Comparison of ENCODE assay signal across 8 mouse cellular contexts in the genomic region with DNA sequence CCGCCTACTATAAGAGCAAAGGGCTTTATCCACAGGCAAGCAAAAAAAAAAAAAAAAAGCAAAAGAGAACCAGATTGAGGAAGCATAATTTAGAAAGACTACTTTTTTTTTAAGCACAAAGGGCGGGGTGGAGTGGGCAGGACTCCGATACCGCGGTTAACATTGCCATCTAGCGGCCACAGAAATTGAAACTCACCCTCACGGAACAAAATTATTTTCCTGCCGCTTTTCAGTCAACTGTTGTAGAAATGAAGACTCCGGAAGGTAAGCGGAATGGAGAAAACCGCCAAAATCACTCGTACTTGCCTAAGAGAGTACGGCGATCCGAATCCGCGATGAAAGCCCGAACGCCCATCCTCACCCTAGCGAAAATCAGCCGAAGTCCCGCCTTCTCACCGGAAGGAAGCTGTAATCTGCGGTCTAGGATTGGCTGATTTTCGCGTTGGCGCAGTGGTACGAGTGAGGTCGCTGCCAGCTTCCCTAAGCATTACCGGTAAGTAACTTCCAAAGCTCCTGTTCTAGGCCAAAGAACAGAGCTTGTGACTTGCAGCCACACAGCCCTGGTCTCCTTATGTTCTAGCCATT. TPM values are rescaled to one million over a fixed set of nuclear protein-coding genes. Genes with fewer than 3 reads are reported as not detected.
DNase-seq lines count a peak whose midpoint lies in the region; ATAC-seq lines count a peak whose summit lies in the region.

A gene (minus strand): TSS at position 389 of the 585 bp plus-strand sequence.

- no peak within 1 kb of the TSS for H3K27ac ChIP-seq in forebrain, embryonic 11.5 days (ENCODE audit: low read depth, low read length)
- peak within 1 kb of the TSS; percentile 67 for H3K27ac ChIP-seq in heart, embryonic 16.5 days (ENCODE audit: low read length)
- peak within 1 kb of the TSS; percentile 70 for H3K27ac ChIP-seq in liver, embryonic 15.5 days (replicated peaks)
- no peak within 1 kb of the TSS for H3K27ac ChIP-seq in neural tube, embryonic 12.5 days

- WGBS in forebrain, embryonic 11.5 days: 3% methylated on average over 30 of the region's 30 CpGs
- WGBS in heart, embryonic 16.5 days: 3% methylated on average over 30 of the region's 30 CpGs
- 3% methylated on average over 30 of the region's 30 CpGs for WGBS in liver, embryonic 15.5 days (ENCODE audit: insufficient replicate concordance)
- 3% methylated on average over 30 of the region's 30 CpGs for WGBS in neural tube, embryonic 12.5 days

- peak; percentile 94 for ATAC-seq in CD4-positive, CD25-positive, alpha-beta regulatory T cell, adult 4 months
- ATAC-seq in forebrain, embryonic 11.5 days (replicated peaks; ENCODE audit: low FRiP score): peak; percentile 96
- peak; percentile 96 for ATAC-seq in heart, embryonic 16.5 days (replicated peaks; ENCODE audit: extremely low read depth, insufficient read depth, low FRiP score)
- ATAC-seq in liver, embryonic 15.5 days (ENCODE audit: insufficient read depth): peak; percentile 96
- peak; percentile 97 for ATAC-seq in neural tube, embryonic 12.5 days (ENCODE audit: low FRiP score, low read depth)

- peak; percentile 59 for DNase-seq in c-Kit-positive CD71-negative TER-119-negative erythroid progenitor cells, embryonic 14.5 days (ENCODE audit: low read depth)
- peak; percentile 83 for DNase-seq in forebrain, embryonic 11.5 days (ENCODE audit: low spot score)
- DNase-seq in kidney, postnatal 36 days: peak; percentile 89 to 95
- DNase-seq in telencephalon, adult 2 months (ENCODE audit: low read depth, low spot score): peak; percentile 84

- no peaks in the 10 kb centered on the region for H3K36me3 ChIP-seq in forebrain, embryonic 11.5 days (ENCODE audit: control insufficient read depth, insufficient read depth, low read length)
- no peaks in the 10 kb centered on the region for H3K36me3 ChIP-seq in heart, embryonic 16.5 days (ENCODE audit: control insufficient read depth, insufficient read depth)
- H3K36me3 ChIP-seq in liver, embryonic 15.5 days (replicated peaks): no peaks in the 10 kb centered on the region
- no peaks in the 10 kb centered on the region for H3K36me3 ChIP-seq in neural tube, embryonic 12.5 days

- H3K9me3 ChIP-seq in forebrain, embryonic 11.5 days (ENCODE audit: control insufficient read depth, low read length): no peaks in the 10 kb centered on the region
- H3K9me3 ChIP-seq in heart, embryonic 16.5 days (replicated peaks; ENCODE audit: control insufficient read depth, low read length): no peaks in the 10 kb centered on the region
- H3K9me3 ChIP-seq in liver, embryonic 15.5 days (replicated peaks): no peaks in the 10 kb centered on the region
- no peaks in the 10 kb centered on the region for H3K9me3 ChIP-seq in neural tube, embryonic 12.5 days

- no peaks in the 10 kb centered on the region for H3K27me3 ChIP-seq in forebrain, embryonic 11.5 days (ENCODE audit: control insufficient read depth, insufficient read depth, low read length)
- no peaks in the 10 kb centered on the region for H3K27me3 ChIP-seq in heart, embryonic 16.5 days (ENCODE audit: control insufficient read depth, insufficient read depth, low read length)
- H3K27me3 ChIP-seq in liver, embryonic 15.5 days: no peaks in the 10 kb centered on the region
- H3K27me3 ChIP-seq in neural tube, embryonic 12.5 days (replicated peaks): no peaks in the 10 kb centered on the region

- H3K9ac ChIP-seq in forebrain, embryonic 11.5 days (ENCODE audit: low read length): peak within 1 kb of the TSS; percentile 48
- peak within 1 kb of the TSS; percentile 69 for H3K9ac ChIP-seq in heart, embryonic 16.5 days (ENCODE audit: low read length)
- no peak within 1 kb of the TSS for H3K9ac ChIP-seq in liver, embryonic 15.5 days
- peak within 1 kb of the TSS; percentile 51 for H3K9ac ChIP-seq in neural tube, embryonic 12.5 days

- H3K4me2 ChIP-seq in forebrain, embryonic 11.5 days (ENCODE audit: low read depth, low read length, severe bottlenecking): peak within 1 kb of the TSS; percentile 42; the same call in 1 of the 2 replicates
- peak within 1 kb of the TSS; percentile 59 for H3K4me2 ChIP-seq in heart, embryonic 16.5 days (ENCODE audit: low read depth, low read length)
- H3K4me2 ChIP-seq in liver, embryonic 15.5 days: peak within 1 kb of the TSS; percentile 64
- peak within 1 kb of the TSS; percentile 51 for H3K4me2 ChIP-seq in neural tube, embryonic 12.5 days (replicated peaks)

- H3K4me3 ChIP-seq in forebrain, embryonic 11.5 days (ENCODE audit: low read depth, low read length): peak within 1 kb of the TSS; percentile 31
- H3K4me3 ChIP-seq in heart, embryonic 16.5 days (ENCODE audit: low read length): peak within 1 kb of the TSS; percentile 62
- H3K4me3 ChIP-seq in liver, embryonic 15.5 days (replicated peaks): peak within 1 kb of the TSS; percentile 66
- peak within 1 kb of the TSS; percentile 36 for H3K4me3 ChIP-seq in neural tube, embryonic 12.5 days

- H3K4me1 ChIP-seq in forebrain, embryonic 11.5 days (replicated peaks; ENCODE audit: control insufficient read depth, insufficient read depth, low read length): no peaks in the 10 kb centered on the region
- peaks cover 2% of the 10 kb centered on the region; the same call in 1 of the 2 replicates for H3K4me1 ChIP-seq in heart, embryonic 16.5 days (ENCODE audit: control insufficient read depth, insufficient read depth, low read length)
- peaks cover 8% of the 10 kb centered on the region for H3K4me1 ChIP-seq in liver, embryonic 15.5 days (replicated peaks)
- H3K4me1 ChIP-seq in neural tube, embryonic 12.5 days: no peaks in the 10 kb centered on the region

RNA-seq across cellular contexts. Expression of the gene that starts here (rescaled TPM):
- polyA plus RNA-seq in CD4-positive, CD25-positive, alpha-beta regulatory T cell, adult 4 months (2017; shearing (Covaris generic)): 10 to 100 TPM; 15.8 to 17.6 TPM
- 37.8 and 39.9 TPM in 2 replicates for polyA plus RNA-seq in forebrain, embryonic 11.5 days (2014; fragmentation: Nextera tagmentation; extraction: Ambion mirVana)
- polyA plus RNA-seq in heart, embryonic 16.5 days (2015; fragmentation: Nextera tagmentation; extraction: Ambion mirVana): 13.1 and 14.6 TPM in 2 replicates
- polyA plus RNA-seq in liver, embryonic 15.5 days (2015; fragmentation: Nextera tagmentation; extraction: Ambion mirVana): 12.3 and 13.4 TPM in 2 replicates
- polyA plus RNA-seq in neural tube, embryonic 12.5 days (2016; fragmentation: Nextera tagmentation; extraction: Ambion mirVana): 48.2 and 53.8 TPM in 2 replicates

Comparison
In these comparisons a context has a peak if more than half of its experiments do, and no peak if none do; other contexts are left out.
1. H3K27ac ChIP-seq: peak in heart, embryonic 16.5 days (single experiment) and liver, embryonic 15.5 days (single experiment); none in forebrain, embryonic 11.5 days (single experiment) and neural tube, embryonic 12.5 days (single experiment).
2. Peak in every context shown above with its lines, with median percentiles within 50 percentile points of each other: ATAC-seq, DNase-seq, H3K4me2 ChIP-seq and H3K4me3 ChIP-seq.